Mouse (Mus musculus): ENCODE data around the gene Nxn. TPM values are rescaled to one million over a fixed set of nuclear protein-coding genes. Genes with fewer than 3 reads are reported as not detected.

Nxn gene
- total RNA-seq, 2 experiments from 2014 or later = 26.3 to 37.3 TPM

DNA sequence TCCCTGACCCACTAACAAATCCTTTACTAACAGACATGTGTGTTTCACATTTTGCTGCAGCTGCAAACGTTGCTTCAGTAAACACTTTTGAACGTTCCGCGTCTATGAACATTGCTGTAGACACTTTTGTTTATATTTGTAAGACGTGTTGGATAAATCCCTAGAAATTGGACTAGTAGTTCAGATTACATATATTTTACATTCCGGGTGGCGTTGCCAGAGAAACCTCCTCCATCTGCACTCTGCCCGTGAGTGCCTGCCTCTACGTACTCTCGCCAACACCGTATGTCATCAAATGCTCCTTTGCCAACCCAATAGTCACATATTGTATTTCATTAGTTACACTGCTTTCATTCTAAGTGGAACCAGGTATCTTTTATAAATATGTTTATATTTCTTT is 59.8 kb downstream of the Nxn start:
- no peak for DNase-seq
- intact Hi-C loops (cut with DNase I) = no loop called here

DNA sequence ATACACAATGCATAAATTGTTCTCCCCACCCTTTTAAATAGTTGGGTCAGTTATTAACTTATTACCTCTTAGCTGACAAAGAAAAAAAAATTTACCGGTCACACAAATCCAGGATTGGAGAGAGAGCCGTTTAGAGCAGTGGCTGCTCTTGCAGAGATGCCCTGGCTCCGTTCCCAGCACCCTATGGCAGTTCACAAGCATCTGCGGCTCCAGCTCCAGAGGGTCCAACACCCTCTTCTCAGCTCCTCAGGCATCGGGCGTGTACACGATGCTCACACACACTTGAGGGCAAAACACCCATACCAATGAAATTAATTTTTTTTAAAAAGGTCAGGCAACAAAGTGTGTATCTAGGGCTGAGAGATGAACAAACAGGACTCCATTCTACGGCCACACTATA is 60.3 kb downstream of the Nxn start:
- intact Hi-C loops (cut with DNase I) = no loop called here

DNA sequence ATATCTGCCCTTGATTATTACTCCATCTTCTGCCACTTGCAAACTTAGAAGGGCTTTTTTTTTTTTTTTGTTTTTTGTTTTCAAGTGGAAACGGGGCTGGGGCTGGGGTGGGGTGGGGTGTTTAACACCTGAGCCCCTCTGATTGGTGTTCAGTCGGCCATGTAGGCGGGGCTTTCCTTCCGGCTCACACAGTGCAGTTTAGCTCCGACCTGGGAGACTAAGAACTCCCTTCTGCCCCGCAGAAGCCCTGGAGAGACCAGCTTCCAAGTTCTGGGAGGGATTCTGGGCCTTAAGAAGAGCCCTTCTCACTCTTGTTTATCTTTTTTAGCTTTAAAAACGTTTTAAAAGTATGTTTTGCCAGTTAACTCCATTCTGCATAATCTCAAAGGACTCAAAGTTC is 61.2 kb downstream of the Nxn start:
- no peak for DNase-seq
- intact Hi-C loops (cut with DNase I) = no loop called here

More for the DNA sequence above, 60.3 kb downstream of the Nxn start:
- DNase-seq = no peak

DNA sequence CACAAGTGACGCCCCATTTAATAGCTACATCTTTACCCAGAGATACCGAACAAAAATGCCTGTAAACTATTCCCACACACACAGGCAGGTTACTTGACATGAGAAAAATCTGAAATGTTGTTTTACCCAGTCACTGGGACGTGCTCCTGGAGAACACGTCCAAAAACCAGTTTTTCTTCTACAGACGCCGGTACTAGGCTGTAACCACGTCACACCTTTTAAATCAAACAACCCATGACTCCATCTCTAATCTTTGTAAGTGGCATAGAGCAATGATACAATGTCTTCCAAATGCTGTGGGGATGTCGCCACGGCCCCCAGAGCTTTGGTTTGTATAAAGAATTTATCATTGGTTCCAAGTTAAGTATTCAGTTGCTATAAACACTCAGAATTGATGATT is 61.7 kb downstream of the Nxn start:
- intact Hi-C loops (cut with DNase I) = no loop called here
- DNase-seq = no peak

DNA sequence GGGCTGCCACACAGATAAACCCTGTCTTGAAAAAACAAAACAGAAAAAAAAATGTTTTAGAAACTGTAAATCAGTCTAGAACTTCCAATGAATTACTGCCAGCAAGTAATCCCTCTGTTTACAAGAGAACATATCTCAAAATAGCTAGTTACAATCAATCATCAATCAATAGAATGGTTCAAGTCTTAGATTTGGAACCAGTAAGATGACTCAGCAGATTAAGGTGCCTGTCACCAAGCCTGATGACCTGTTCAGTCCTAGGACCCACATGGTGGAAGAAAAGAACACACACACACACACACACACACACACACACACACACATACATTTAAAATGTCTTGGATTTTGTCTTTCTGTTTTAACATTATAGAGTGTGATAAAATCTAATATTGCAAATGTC is 62.7 kb downstream of the Nxn start:
- DNase-seq = no peak
- intact Hi-C loops (cut with DNase I) = no loop called here

DNA sequence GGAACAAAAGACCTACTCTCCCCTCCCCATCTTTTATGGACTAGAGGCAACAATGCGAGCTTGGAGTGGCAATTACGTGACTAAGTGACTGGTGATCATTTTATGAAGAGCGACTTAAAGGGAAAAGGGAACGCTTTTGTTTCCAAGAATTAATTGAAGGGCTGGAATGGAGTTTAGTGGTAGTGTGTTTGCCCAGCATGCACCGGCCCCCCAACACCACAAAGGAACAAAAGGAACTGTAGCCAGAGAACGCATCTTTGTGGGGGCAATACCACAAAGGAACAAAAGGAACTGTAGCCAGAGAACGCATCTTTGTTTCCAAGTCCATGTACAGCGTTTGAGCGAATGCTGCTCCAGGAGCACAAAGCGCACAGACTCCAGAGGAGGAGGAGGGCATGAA is 64.0 kb downstream of the Nxn start:
- intact Hi-C loops (cut with DNase I) = no loop called here

DNA sequence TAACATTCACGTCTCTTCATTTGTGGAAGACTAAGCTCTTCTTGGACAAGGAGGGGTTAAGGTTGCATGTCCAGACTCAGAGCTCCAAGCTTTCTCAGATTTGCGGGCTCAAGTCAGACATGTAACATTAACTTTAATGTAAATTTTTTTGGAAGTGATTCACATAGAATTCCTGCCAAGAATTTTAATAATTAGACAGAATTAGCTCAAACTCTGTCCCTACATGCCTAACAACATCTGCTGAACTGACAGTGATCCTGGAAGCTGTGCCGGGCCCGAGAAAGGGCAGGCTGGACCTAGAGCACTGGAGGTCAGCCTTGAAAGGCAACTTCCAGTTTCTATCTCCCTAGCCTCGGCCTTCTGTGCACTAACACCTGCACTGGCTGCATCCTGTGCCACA is 66.7 kb downstream of the Nxn start:
- no peak for DNase-seq
- intact Hi-C loops (cut with DNase I) = no loop called here

More for the DNA sequence above, 64.0 kb downstream of the Nxn start:
- DNase-seq = no peak

DNA sequence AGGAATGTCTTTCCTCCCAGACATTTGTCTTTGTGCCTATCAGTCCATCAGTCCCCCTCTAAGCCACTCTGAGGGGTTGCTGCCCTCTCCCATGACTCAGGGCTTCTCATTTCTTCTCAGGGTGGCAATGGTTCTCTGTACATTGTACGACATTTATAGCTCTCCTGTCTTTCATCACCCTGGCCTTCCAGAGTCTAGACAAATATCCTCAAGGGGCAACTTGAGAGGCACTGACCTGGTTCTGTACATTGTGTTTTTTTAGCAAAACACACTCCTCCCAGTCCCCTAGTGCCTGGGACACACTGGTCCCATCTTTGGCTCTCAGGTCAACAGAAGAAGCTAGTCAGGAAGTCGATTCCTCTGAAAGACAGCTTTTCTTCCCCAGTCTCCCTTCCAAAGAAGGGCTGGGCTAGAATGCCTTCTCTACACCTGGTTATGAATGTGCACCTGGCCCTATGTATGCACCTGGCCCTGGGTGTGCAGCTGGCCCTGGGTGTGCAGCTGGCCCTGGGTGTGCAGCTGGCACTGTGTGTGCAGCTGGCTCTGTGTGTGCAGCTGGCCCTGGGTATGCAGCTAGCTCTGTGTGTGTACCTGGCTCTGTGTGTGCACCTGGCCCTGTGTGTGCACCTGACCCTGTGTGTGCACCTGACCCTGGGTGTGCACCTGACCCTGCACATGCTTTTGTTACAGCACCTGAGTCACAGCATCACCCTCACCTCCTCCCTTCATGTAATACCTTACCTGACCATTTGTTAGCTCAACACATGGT is 70.2 kb downstream of the Nxn start:
- intact Hi-C loops (cut with DNase I) = no loop called here
- no peak for DNase-seq

DNA sequence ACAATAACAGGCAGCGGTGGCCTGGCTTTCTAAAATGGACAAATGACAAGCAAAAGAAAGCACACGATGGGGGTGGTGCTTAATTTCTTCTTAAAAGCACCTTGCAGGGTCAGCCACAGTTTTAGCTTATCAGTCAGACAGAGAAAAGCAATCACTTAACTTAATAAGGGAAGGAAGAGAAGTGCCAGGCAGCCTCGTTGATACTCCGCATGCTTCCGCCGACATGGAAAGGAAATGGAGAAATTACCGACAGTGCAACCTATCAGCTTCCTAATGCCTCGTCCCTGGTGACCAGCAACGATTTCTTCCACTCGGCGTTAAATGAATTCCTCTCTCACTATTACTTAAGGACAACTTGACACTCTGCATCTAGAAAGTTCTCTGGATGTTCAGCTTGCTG is 70.9 kb downstream of the Nxn start:
- intact Hi-C loops (cut with DNase I) = no loop called here
- DNase-seq = no peak

DNA sequence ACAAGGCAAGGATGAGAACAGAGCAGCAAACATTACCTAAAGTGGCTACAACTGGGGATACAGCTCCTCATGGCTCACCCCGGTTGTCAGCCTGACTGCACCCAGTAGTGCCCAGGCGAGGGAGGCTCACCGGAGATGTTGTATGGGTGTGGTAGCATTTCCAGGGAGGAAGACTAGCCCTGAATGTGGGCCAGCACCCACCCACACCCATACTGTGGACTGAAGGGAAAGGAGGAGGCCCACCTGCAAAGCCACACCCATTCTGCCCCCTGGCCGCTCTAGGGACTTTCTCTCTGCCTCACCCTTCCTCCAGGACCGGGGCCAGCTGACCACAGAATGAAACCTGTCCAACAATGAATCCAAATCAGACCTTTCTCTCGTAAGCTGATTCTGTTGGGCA is 72.3 kb downstream of the Nxn start:
- no peak for DNase-seq
- intact Hi-C loops (cut with DNase I) = no loop called here

DNA sequence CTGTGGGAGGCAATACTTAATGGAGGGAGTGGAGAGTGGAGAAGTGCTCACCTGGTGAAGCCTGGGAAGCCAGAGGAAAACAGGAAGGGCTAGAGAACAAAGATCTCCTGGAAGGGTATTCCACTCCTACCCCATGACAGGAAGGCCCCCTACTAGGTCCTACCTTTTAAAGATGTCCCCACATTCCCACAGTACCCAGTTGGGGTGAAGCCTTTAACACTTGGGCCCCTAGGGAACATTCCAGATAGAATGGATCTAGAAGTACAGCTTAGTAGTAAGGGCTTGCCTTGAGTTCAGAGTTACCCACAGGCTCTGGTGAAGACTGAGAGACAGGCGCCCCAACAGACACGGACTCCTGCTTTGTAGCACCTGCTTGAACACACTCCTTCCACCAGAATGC is 72.9 kb downstream of the Nxn start:
- intact Hi-C loops (cut with DNase I) = no loop called here
- DNase-seq = no peak

DNA sequence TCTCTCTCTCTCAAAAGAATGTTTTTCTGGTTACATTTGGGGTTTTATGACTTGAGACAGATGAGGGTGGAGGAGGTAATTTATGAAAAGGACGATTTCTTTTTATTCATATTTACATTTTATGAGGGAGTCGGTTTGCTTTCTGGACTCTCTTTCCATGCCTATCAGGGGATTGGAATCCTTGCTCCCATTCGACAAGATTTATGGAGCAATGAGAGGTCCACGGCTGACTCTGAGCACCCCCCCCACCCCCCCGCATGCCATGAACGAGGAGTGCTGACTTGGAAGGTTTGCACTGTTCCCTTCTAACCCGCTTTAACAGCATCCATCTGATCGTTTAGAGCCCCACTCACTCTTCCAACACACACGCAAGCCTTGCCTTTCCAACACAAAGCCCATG is 74.1 kb downstream of the Nxn start:
- intact Hi-C loops (cut with DNase I) = no loop called here
- no peak for DNase-seq

DNA sequence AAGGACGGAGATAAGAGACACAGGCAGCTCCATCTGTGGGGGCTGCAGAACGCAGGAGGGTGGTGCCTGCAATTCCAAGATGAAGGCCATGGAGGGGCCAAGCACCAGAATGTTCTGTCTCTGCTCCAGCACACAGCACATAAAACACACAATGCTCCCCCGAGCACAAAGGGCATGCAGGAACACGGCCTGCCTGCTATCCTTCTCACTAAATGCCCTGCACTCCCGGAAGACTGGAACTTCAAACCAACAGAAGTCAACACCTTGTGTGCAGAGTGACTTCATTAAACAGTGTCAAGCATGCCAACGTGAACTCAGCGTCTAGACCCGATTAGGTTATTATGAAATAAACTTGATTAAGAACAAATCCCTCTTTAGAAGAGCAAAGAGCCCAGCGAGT is 74.7 kb downstream of the Nxn start:
- no peak for DNase-seq
- intact Hi-C loops (cut with DNase I) = no loop called here

DNA sequence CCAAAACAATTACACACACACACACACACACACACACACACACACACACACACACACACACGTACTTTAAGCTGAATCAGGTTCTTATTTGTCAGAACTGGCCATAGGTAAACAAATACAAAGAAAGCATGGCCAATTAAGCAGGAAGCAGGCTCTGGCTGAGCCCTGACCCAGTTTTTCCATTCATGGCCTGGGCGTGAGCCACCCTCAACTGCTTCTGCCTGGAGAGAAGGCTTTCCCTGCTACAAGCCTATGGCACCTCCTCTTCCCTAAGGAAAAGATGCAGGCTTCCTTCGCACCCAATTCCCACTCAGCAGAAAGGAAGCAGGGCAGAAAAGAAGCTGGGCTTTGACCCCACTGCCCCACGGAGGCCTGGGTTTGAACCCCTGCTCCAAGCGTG is 76.0 kb downstream of the Nxn start:
- no peak for DNase-seq
- intact Hi-C loops (cut with DNase I) = no loop called here

DNA sequence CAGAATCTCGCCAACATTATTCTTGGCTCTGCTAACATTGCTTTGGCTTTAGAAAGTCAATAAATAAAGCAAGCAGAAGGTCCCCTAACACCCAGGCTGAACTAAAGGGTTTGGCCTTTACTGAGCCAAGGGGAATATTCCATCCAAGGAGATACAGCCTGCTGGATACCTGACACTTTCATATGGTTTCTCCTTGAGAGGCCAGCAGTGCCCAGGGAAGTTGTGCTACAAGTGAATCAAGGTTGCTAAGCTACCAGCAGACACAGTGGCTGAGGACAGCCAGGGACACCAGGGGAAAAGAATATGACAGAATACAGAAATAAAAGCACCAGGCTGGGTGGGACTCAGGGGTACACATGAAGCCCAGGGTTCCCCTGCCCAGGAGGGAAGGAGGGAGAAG is 76.9 kb downstream of the Nxn start:
- DNase-seq = no peak
- intact Hi-C loops (cut with DNase I) = no loop called here

DNA sequence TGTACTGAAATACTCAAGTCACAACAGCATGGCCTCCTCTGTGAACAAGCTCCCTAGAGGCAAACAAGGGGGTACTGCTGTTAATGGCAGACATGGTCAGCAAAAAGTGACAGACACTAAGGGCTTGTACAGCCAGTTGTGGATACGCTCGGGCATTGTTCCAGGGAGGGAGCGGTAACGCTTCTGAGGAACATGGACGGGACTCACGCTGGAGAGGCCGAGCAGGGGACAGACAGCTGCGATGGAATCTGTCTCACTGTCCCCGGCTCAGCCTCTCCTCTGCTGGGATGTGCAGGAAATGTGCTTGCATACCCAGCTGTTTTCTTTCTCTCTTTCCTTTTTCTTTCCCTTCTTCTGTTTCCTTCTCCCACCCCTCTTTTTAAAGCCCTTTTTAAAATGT is 78.5 kb downstream of the Nxn start:
- no peak for DNase-seq
- intact Hi-C loops (cut with DNase I) = no loop called here

DNA sequence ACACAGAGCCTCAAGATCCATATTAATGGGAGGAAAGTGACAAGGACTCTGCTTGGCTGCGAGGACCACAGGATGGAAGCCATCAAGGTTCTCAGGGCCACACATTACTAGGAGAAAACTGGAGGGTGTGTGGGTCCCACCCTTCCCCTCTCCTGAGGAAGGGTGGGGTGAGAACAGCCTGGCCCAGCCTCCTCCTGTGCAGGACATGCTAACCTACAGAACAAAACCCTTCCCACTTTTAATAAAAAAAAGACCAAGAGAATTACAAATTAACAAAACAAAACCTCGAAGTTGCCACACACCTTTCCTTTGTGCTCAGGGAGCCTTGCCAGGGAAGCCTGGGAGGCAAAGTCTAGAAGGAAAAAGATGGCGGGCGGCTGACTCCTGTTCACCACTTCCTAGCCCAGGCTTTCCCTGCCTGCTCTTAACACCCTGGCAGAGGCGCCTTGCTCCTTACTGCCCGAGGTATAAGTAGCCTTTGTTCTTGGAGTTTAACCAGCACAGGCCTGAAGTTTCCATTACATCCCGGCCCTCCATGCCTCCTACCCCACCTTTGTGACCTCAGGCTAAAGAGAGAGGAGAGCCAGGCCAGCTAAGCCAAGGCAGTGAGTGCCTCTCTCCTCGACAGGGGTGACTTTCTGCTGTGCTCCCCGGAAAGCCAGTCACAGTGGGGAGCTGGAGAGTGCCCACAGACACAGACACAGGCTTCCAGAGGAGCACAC is 79.1 kb downstream of the Nxn start:
- intact Hi-C loops (cut with DNase I) = loop anchor here (5.0 kb wide), 1 partner anchor 77 kb away; the partner anchor contains the start of gene Nxn
- DNase-seq = no peak

DNA sequence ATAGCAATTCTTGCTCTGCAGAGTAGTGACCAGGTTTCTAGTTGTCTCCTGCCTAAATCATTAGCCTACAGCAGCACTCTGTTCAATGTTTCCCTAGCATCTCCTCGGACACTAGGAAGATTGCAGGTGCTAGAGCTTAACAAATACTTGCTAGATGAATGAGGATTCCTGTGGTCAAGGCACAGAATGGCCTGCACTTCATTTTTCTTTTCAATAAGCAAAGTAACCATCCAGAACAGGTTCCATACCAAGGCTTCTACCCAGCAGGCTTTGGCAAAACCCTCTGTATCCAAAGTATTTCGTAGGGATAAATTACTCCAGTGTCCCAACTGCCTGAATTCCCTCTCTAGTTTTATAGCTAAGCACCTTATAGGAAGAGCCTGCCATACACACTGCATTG is 81.0 kb downstream of the Nxn start:
- no peak for DNase-seq
- intact Hi-C loops (cut with DNase I) = loop anchor here (5.0 kb wide), 1 partner anchor 79 kb away; the partner anchor contains the start of gene Nxn

DNA sequence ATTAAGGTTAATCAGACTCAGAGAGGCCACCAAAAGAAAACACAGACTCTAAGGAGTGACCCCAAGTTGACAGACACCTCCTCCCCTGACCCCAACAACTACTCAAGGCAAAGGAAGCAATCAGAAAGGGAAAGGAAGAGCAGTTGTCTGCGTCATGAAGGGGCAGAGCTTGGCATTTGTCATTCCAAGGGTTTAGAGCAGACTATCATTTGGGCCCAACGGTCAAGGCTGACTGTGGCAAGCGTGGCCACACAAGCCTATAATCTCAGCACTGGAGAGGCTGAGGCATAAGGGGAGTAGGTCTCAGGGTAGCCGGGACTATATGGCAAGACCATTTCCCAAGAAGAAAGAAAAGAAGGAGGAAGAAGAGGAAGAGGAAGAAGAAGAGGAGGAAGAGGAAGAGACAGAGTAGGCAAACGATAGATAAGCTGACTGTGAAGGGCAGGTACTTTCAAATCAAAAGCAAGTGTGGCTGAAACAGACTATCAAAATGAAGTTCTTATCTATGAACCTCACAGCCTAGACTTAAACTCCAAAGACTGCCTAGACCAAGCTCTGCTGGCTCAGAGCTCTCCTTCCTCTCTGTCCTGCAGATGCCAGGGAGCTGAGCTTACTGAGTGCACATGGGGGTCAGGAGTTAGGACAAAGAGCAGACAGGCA is 83.0 kb downstream of the Nxn start:
- intact Hi-C loops (cut with DNase I) = loop anchor here (5.0 kb wide), 1 partner anchor 81 kb away; the partner anchor contains the start of gene Nxn
- no peak for DNase-seq

DNA sequence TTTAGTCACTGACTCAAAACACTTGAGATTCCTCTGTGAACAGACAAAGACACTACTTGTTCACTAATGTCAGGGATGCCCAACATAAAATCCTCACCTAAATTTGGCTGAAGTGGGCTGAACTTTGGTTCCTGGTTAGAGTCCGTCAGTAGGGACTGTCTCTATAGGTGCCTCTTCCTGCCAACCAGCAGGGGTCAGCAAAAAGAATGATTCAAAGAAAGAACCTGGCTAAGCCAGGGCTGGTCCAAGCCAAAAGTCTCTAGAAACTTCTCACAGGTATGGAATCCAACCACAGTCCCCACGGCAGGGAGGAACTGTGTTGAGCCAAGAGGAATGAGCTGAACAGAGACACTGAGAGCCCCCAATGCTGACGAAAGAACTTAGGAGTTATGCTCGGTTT is 84.2 kb downstream of the Nxn start:
- intact Hi-C loops (cut with DNase I) = loop anchor here (5.0 kb wide), 1 partner anchor 83 kb away; the partner anchor contains the start of gene Nxn
- DNase-seq = no peak

DNA sequence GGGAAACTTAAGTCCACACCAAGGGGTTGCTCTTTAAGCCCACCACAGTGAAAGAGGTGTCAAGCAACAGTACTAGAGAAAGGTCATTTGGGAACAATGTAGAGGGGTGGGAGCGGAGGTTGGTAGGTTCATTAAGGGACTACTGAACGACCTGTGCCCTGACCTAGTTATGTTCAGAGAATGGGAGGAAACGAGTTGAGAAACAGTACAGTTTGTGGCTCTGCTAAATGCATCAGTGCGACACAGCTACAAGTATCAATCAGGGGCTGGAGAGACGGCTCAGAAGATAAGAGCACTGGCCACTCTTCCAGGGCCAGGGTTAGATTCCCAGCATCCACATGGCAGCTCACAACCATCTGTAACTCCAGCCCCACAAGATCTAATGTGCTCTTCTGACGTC is 84.8 kb downstream of the Nxn start:
- intact Hi-C loops (cut with DNase I) = no loop called here

DNA sequence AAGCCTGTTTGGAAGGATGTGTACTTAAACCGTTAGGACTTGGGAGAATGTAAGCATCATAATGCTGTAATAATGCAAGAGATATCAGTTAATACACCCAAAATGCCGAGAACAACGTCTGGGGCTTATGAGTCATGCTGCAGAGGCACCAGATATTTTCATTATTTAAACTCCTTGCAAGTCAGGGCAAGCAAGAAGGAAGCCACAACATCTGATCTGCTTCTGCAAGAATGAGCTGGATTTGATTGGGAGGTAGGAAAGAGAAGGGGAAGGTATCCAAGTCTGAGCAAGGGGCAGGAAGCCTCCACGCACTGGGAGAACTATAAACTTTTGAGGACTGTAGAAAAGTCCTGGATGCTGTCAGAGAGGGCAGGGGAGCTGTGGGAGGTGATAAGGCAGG is 86.1 kb downstream of the Nxn start:
- DNase-seq = no peak
- intact Hi-C loops (cut with DNase I) = no loop called here

More for the DNA sequence above, 84.8 kb downstream of the Nxn start:
- no peak for DNase-seq

All from gastrocnemius, postnatal 36 days (tissue).